Mouse (Mus musculus) midbrain, embryonic 16.5 days (tissue): ENCODE results near the gene Ovgp1. TPM values are rescaled to one million over a fixed set of nuclear protein-coding genes. Genes with fewer than 3 reads are reported as not detected.

Experiments used
- ATAC-seq: fragments of 200-750 bp; cut with Nextera tagmentation; 2 replicates; pipeline ENCODE4 v1.8.0; 2017; ENCODE audit warnings: moderate TSS enrichment
- H3K27ac ChIP-seq: fragments of 300-500 bp; sonication (generic); 2 replicates; pipeline ENCODE4 v1.5.1; 2014; ENCODE audit warnings: mild to moderate bottlenecking, low read length, mixed read lengths
- H3K27me3 ChIP-seq: fragments of 300-500 bp; sonication (generic); 2 replicates; pipeline ENCODE4 v1.6.1; 2014; ENCODE audit warnings: low read depth, low read length, mixed read lengths; ENCODE audit not compliant: control insufficient read depth, insufficient read depth
- H3K36me3 ChIP-seq: fragments of 300-500 bp; sonication (generic); 2 replicates; pipeline ENCODE4 v1.6.1; 2014; ENCODE audit warnings: mild to moderate bottlenecking, low read length, moderate library complexity, mixed read lengths; ENCODE audit not compliant: control insufficient read depth, insufficient read depth
- H3K4me1 ChIP-seq: fragments of 300-500 bp; sonication (generic); 2 replicates; pipeline ENCODE4 v1.6.1; 2014; ENCODE audit warnings: mild to moderate bottlenecking, low read length, mixed read lengths; ENCODE audit not compliant: control insufficient read depth, insufficient read depth
- H3K4me2 ChIP-seq: fragments of 300-500 bp; sonication (generic); 2 replicates; pipeline ENCODE4 v1.6.1; 2014; ENCODE audit warnings: mild to moderate bottlenecking, low read length, mixed read lengths
- H3K4me3 ChIP-seq: fragments of 300-500 bp; sonication (generic); 2 replicates; pipeline ENCODE4 v1.5.1; 2014; ENCODE audit warnings: low read depth, mild to moderate bottlenecking, low read length, moderate library complexity, mixed read lengths
- H3K9ac ChIP-seq: fragments of 300-500 bp; sonication (generic); 2 replicates; pipeline ENCODE4 v1.6.1; 2014; ENCODE audit warnings: low read depth, low read length, mixed read lengths
- H3K9me3 ChIP-seq: fragments of 300-500 bp; sonication (generic); replicated peaks from 2 replicates; pipeline ENCODE4 v1.6.1; 2014; ENCODE audit warnings: mild to moderate bottlenecking, low read length, mixed read lengths; ENCODE audit not compliant: control insufficient read depth, poor library complexity, severe bottlenecking
- WGBS: fragments of 180-500 bp; shearing (Covaris S2); extraction: QIAGEN DNeasy Blood & Tissue Kit; methylation state at CpG from one replicate; pipeline ENCODE4 v1.1.7; 2014; 5-methylcytosine and 5-hydroxymethylcytosine counted together
- polyA plus RNA-seq: library from polyadenylated mRNA; unstranded; fragments of >200 nt; fragmentation: Nextera tagmentation; extraction: Ambion mirVana; gene quantifications from 2 replicates; pipeline ENCODE4 v1.2.1, GENCODE M21; 2015

The Ovgp1 gene
- 3.8 and 5.8 TPM in 2 replicates for polyA plus RNA-seq

DNA sequence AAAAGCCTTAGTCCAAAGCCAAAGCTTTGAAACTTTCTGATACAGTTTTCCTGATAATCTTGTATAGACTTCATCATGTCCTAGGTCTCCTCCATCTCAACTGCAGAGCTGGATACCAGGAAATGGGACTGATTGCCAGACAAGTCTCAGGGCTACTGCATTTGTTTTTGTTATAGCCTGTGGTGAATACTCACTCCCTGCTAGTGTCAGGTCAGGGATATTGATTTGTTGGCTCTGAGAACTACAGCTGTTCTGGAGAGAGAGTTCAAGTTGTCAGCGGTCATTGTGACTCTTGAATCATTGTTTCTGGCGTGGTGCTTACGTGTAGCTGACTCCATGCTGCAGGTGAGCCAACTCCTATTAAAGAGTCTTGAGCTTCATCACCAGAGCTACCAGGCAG, at the start of gene Ovgp1:
Ovgp1 (plus strand) TSS at position 301 of the 400 bp plus-strand sequence.
- H3K9me3 ChIP-seq = no peaks in the 10 kb centered on the region
- peaks cover 6% of the 10 kb centered on the region for H3K36me3 ChIP-seq
- no peak within 1 kb of the TSS for H3K27ac ChIP-seq
- H3K27me3 ChIP-seq = no peaks in the 10 kb centered on the region
- no peaks in the 10 kb centered on the region for H3K4me1 ChIP-seq
- ATAC-seq = no peak
- no peak within 1 kb of the TSS for H3K4me2 ChIP-seq
- 78% methylated on average over 3 of the region's 3 CpGs for WGBS
- H3K9ac ChIP-seq = no peak within 1 kb of the TSS
- H3K4me3 ChIP-seq = no peak within 1 kb of the TSS

DNA sequence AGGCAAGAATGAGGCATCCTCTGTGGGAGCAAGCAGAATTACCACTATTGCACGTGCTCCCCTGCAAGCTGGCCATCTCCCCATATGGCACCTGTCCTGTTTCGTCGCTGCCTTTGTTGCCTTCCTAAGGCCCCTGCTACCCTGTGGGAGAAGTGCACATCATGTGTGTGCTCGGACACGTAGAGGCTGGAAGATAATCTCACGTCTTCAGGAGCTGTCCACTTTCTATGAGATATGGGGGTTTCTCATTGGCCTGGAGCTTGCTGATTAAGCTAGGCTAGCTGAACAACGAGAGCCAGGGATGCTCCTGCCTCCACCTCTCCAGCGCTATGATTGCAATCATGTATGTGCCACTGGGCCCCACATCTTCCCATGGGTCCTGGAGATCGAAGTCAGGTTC, 48.9 kb upstream of the Ovgp1 start:
- WGBS = 84% methylated on average over 9 of the region's 9 CpGs
- H3K9ac ChIP-seq = no peak overlapping the region
- ATAC-seq = no peak
- H3K36me3 ChIP-seq = no peaks in the 10 kb centered on the region
- no peaks in the 10 kb centered on the region for H3K9me3 ChIP-seq
- H3K27ac ChIP-seq = no peak overlapping the region
- no peak overlapping the region for H3K4me2 ChIP-seq
- H3K4me3 ChIP-seq = no peak overlapping the region
- H3K4me1 ChIP-seq = no peaks in the 10 kb centered on the region
- no peaks in the 10 kb centered on the region for H3K27me3 ChIP-seq

DNA sequence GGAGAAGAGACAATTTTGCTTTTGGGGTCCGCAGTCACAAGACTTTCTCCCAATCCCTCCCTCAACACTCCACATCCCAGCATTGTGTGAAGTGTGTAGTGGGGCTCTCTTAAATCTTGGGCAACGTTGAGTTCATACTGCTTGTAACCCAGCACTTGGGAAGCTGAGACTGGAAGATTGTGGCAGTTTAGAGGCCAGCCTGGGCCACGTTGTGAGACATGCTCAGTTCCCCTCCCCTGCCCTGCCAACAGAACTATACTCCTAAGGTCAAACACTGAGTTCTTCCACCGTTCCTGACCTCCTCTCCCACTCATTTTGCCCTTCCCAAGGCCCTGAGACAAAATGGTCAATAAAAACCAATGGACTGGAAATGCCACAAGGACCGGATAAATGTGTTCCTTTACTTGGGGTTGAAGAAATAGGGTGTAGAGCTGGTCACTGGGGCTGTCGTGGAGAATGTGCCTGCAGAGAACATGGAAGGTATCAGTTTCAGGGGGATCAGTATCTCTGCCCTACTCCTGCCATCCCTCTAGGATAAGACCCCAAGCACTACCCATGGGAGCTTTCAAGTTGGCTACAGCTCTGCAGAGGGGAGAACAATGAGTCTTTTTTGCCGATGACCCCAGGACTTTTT, 45.8 kb upstream of the Ovgp1 start:
- Histone ChIP-seq H3K4me2 (no peak overlapping the region), H3K36me3 (no peaks in the 10 kb centered on the region), H3K27ac (no peak overlapping the region), H3K9ac (no peak overlapping the region), H3K9me3 (no peaks in the 10 kb centered on the region), H3K4me1 (no peaks in the 10 kb centered on the region), H3K4me3 (no peak overlapping the region), H3K27me3 (no peaks in the 10 kb centered on the region)
- 81% methylated on average over 7 of the region's 7 CpGs for WGBS
- no peak for ATAC-seq

DNA sequence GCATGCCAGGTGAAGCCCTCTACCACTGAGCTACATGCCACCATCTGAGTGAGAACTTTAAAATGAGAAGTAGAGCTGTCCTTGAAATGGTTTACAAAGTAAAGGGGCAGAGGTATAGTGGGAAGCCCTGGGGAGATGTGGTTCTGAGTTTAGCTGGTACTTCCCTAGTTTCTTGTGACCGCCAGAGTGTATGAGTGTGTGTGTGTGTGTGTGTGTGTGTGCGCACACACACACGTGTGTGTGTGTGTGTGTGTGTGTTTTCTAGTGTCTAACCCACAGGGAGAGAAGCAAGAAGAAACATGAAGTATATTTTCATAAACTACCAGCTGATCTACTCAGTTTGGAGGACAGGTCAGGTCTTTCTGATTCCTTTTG, 45.3 kb upstream of the Ovgp1 start:
- Histone ChIP-seq H3K27me3 (no peaks in the 10 kb centered on the region), H3K4me1 (no peaks in the 10 kb centered on the region), H3K9ac (no peak overlapping the region), H3K9me3 (no peaks in the 10 kb centered on the region), H3K36me3 (no peaks in the 10 kb centered on the region), H3K4me3 (no peak overlapping the region), H3K27ac (no peak overlapping the region), H3K4me2 (no peak overlapping the region)
- no peak for ATAC-seq
- WGBS = 81% methylated on average over 3 of the region's 3 CpGs

DNA sequence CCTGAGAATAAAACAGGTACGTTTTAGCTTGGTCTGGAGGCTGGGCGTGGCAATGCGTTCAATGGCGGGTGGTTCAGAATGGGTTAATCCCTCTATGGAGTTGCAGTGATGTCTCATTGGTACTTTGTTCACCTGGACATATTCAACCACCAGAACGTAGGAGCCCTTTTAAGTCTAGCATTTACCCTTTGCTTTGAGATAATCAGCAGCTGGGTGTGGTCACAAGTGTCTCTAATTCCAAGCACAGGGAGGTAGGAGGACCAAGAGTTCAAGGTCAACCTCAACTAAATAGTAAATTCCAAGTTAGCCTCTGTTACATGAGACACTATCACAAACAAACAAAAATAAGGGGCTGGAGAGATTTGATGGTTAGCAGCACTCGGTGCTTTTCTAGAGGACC, 44.7 kb upstream of the Ovgp1 start:
- no peak for ATAC-seq
- Histone ChIP-seq H3K36me3 (no peaks in the 10 kb centered on the region), H3K4me3 (no peak overlapping the region), H3K9me3 (no peaks in the 10 kb centered on the region), H3K27ac (no peak overlapping the region), H3K9ac (no peak overlapping the region), H3K4me2 (no peak overlapping the region), H3K4me1 (no peaks in the 10 kb centered on the region), H3K27me3 (no peaks in the 10 kb centered on the region)
- WGBS = 90% methylated on average over 6 of the region's 6 CpGs

DNA sequence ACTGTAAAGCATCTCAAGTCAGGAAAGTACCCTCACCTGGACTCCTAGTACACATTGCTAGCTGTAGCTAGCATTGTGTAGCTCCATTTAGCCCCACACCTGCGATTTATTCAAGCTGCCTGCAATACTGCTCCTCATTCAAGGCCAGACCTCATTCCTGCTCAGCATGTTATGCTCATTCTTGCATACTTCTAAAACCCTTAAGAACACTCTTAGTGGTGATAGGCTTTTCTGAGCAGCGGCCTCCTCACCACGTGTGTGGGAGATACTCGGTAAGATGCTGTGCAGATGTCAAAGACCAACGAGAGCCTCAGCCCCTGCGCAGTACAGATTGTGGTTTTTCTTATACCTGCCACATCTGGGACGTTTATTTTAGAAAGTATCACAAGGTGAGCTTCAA, 43.7 kb upstream of the Ovgp1 start:
- no peak for ATAC-seq
- Histone ChIP-seq H3K27me3 (no peaks in the 10 kb centered on the region), H3K36me3 (no peaks in the 10 kb centered on the region), H3K9me3 (no peaks in the 10 kb centered on the region), H3K4me2 (no peak overlapping the region), H3K4me3 (no peak overlapping the region), H3K9ac (no peak overlapping the region), H3K4me1 (no peaks in the 10 kb centered on the region), H3K27ac (no peak overlapping the region)
- WGBS = 86% methylated on average over 7 of the region's 7 CpGs

DNA sequence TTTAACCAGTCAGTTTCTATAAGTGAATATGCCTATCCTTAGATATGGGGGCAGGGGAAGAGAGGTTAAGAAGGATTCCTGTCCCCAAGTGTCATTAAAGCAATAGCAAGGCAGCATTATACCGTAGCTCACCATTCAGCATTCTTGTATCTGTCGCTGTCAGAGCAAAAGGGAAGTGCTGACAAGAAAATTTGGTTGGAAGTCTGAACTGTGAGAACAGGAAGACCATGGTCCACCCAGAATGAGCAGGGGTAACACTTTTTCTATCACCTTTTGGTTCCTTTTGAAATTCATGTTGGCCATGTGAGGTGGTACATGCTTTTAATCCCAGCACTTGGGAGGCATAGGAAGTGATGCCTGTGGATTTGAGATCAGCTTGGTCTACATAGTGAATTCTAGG, 42.4 kb upstream of the Ovgp1 start:
- ATAC-seq = no peak
- no peaks in the 10 kb centered on the region for H3K27me3 ChIP-seq
- no peaks in the 10 kb centered on the region for H3K4me1 ChIP-seq
- H3K4me3 ChIP-seq = no peak overlapping the region
- no peaks in the 10 kb centered on the region for H3K9me3 ChIP-seq
- H3K4me2 ChIP-seq = no peak overlapping the region
- H3K27ac ChIP-seq = no peak overlapping the region
- no peak overlapping the region for H3K9ac ChIP-seq
- no peaks in the 10 kb centered on the region for H3K36me3 ChIP-seq
- 89% methylated on average over 2 of the region's 2 CpGs for WGBS

DNA sequence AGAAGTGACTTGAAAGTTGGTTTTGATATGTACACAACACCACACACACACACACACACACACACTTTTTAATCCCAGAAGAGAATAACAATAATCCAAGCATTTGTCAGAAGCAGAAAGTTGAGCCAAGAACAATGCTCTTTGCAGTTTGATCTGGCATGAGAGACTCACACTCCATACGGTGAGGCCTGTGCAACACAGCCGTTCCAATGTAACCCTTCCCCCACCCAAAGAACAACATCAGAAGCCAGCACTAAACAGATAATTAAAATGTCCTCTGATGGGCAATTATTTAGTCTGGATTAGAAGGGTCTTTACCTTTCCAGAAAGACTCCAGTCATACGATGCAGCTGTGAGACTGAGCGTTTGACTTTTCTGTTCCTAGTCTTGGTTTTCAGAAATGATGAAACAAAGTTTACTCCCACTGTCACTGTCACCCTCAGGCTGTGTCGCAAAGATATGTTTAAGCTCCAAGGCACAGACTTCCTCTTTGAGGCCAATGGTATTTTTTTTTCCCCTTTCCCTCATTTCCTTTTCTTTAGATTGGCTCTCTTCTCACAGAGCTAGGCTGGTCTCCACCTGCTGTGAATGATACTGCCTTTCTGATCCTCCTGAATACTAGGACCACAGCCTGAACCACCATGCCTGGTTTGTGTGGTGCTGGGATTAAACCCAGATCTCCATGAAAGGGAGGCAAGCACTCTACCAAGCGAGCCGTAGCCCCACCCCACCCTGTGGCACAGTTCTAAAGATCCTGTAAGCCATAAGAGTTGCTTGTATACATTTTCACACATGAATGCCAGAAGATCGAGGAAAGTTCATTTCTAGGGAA, 41.1 kb upstream of the Ovgp1 start, which contains the start of gene I830077J02Rik:
I830077J02Rik (minus strand) TSS at position 425 of the 832 bp plus-strand sequence.
- no peak for ATAC-seq
- H3K9me3 ChIP-seq = no peaks in the 10 kb centered on the region
- no peak within 1 kb of the TSS for H3K4me3 ChIP-seq
- H3K4me2 ChIP-seq = no peak within 1 kb of the TSS
- H3K27ac ChIP-seq = no peak within 1 kb of the TSS
- no peaks in the 10 kb centered on the region for H3K27me3 ChIP-seq
- H3K36me3 ChIP-seq = peaks cover 1% of the 10 kb centered on the region; the same call in 1 of the 2 replicates
- WGBS = 89% methylated on average over 8 of the region's 8 CpGs
- no peaks in the 10 kb centered on the region for H3K4me1 ChIP-seq
- H3K9ac ChIP-seq = no peak within 1 kb of the TSS

DNA sequence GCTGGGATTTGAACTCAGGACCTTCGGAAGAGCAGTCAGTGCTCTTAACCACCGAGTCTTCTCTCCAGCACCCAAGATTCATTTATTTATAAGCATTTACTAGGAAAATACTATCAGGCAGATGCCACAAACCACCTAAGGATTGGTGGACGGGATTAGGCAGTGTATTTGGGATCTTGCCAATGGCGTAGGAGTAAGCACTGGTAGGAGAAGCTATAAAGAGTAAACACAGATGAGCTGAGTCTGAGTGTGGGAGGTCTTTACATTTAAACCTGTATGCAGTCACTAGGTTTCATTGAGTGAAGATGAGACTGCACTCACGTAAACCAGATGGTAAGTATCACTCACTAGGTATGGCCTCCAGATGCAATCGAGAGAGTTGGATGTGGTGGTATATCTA, 39.6 kb upstream of the Ovgp1 start:
- Histone ChIP-seq H3K27me3 (no peaks in the 10 kb centered on the region), H3K27ac (no peak overlapping the region), H3K4me2 (no peak overlapping the region), H3K4me1 (no peaks in the 10 kb centered on the region), H3K4me3 (no peak overlapping the region), H3K9ac (no peak overlapping the region), H3K9me3 (no peaks in the 10 kb centered on the region), H3K36me3 (peaks cover 3% of the 10 kb centered on the region; the same call in 1 of the 2 replicates)
- ATAC-seq = no peak
- 96% methylated on average over 6 of the region's 6 CpGs for WGBS
